Mouse (Mus musculus): ENCODE results near the gene Itpripl2.

Gene Itpripl2

GRCm38 (mm10) chr7:118437101-118437802, 54.5 kb downstream of the Itpripl2 start:
- peak; percentile 20 for DNase-seq

Measured in kidney, postnatal 14 days (tissue).